Mouse (Mus musculus): Measurements from ENCODE around the gene Cacna1g.

DNA sequence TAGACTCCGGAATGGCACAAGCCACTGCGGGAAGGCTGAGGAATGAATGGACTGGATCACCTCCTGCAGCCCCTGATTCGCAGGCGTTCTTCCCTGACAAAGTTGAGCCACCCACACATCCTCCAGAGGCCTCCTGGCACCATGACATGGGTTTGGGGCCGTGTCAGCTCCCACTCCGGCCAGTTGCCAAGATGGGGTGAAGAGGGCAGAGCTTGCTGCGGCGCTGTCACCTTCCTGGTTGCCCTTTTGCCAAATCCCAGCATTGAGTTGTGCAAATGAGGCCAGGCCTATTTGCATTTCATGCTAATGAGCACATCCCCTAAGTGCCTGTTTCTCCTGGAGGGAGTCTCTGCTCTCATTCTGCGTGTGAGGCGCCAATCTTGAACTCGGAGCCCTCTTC lies 1.7 kb upstream of the Cacna1g start:
- TF ChIP-seq CTCF (IDR thresholded peaks at IDR 0.05; ENCODE audit: low read depth, low read length) (no peak), POLR2A (IDR thresholded peaks at IDR 0.05; ENCODE audit: borderline replicate concordance, low read depth, low read length) (no peak)

Data from bone marrow macrophage, adult 2 months (primary cell).